Mouse (Mus musculus) cerebellum, adult 11 months (tissue): ENCODE measurements around the gene Ubr1.
A peak's percentile ranks its signal among the peaks of the same experiment; 100 is the strongest.

Experiments
- DNase-seq: peaks from one replicate; pipeline ENCODE4 v3.0.0; 2022

The Ubr1 gene

GRCm38 (mm10) chr2:120850424-120851082 is 120.0 kb downstream of the Ubr1 start, which contains the start of gene Ttbk2:
Gene Ttbk2 (minus strand): TSS chr2:120850604.
- peak; percentile 98 for DNase-seq

DNA sequence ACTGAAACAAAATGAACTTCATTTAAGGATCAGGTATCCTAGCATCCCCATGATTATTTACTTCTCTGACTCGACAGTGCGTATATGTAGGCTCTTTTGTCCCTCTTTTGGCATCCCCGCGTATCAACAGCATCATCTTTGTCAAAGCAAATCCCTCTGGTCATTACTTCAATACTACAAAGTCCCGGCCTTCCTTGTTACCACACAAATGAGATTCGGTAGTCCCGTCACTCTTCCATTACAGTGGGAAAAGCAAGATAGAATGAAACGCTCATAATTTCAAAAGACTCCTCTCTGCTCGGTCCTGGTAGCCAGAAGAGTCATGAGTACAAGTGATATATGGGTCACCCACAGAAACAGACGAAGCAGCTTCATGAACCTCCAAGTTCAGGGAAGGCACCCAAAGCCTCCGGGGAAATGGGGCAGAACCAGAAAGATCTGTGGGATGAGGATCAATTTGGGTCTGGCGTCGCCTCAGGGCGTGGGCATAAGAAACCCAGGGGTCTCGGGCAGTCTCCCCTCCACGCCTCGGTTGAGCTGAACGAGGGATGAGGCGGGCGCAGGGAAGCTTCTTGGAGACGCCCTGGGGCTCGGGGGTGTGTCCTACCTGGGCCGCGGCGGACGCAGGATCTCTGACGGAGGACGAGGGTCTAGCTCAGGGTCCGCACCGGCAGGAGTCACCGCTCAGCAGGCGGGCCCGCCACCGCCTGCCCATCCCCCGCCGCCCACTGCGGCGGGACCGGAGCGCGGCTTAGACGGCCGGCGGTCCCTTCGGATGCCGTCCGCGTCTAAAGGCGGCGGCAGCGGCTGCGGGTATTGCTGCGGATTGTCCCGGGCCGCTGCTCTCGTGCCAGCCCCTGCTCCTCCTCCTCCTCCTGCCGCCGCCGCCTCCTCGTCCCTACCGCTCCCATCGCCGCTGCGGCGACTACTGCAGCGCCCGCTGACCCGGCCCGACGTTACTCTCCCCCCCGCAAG is 120.8 kb downstream of the Ubr1 start, which contains the start of gene Cdan1:
Cdan1 (minus strand) TSS at position 680 of the 975 bp plus-strand sequence.
- peak; percentile 64 for DNase-seq

DNA sequence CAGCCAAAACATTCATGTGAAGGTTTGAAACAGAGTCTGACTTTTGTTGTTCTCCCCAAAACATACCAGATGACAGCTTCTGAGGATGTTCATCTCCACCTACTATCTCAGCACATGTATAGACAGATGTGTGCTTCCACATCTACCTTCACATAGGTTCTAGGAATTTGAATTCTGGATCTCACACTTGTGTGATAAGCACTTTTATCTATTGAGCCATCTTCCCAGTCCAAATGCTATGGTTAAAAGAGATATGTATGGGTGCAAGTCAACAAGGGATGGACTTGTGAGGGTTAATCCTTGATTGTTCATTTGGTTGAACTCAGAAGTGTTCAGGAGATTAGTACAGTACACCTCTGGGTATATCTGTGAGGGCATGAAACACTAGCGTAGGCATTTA is 125.2 kb downstream of the Ubr1 start:
- DNase-seq = no peak

DNA sequence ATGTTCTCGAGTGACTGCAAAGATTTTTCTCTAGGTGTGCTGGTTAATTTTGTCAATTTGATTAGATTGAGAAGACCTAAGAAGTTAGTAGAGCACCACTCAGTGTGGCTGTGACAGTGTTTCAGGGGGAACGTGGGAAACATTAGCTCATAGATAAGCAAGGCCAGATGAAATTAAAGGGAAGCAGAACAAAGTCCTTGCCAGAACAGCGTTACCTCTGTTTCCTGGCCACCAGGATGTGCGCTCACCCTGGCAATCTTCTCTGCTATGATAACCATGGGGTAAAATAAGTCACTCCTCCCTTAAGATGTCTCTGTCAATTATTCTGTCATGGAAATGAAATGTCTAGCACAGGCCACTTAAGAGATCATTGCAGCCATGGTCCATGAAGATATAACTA is 126.5 kb downstream of the Ubr1 start:
- no peak for DNase-seq

DNA sequence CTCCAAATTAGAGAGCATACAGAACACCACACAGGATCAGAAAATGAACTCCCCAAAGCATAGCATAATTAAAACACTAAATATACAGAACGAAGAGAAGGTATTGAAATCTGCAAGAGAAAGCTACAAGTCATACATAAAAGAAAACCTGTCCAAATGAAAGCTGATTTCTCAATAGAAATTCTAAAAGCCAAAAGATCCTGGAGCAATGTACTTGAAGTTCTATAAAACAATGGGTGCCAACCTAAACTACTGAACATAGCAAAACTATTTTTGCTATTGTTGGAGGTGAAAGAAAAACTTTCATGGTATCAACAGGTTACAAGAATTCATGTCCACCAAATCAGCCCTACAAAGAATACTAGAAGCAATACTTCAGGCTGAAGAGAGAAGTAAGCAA is 129.3 kb downstream of the Ubr1 start:
- no peak for DNase-seq

GRCm38 (mm10) chr2:120835167-120835566 is 135.3 kb downstream of the Ubr1 start:
- no peak for DNase-seq

DNA sequence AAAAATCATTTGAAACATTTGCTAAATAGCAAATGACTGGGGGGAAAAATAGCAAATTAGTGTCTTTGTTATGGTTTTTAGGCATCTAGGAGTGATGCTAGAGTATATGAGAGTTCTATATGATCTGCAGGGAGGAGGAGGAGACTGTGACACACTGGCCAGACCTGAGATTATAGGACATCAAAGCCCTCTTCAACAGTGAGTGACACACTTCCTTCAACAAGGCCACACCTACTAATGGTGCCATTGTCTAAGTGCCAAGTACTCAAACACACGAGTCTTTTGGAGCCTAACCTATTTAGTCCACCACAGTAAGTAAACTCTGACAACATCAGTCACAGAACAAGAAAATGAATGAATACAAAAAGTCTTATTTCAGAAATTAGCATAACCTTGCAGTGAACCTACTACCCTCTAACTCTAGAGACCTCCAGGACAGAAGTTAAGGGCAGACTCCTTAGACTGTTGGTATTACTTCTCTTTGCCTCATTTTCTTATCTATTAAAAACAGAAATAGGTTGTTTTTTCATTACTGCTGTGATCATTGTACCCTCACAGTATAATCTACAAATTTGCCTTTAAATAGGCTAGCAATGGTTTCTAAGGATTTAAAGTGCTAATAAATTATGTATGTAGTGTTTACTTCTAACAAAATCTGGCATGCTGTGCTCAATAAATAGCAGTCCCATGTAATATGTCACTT is 143.4 kb downstream of the Ubr1 start:
- DNase-seq = no peak
